Mouse (Mus musculus) kidney, adult 11 months (tissue): ENCODE measurements at regions not wholly inside any gene's neighbourhood (a gene's known extent, or its start where the extent isn't known, plus 50 kb on each side); places are given as distances from the start of the nearest gene placed in this dataset.
A peak's percentile ranks its signal among the peaks of the same experiment; 100 is the strongest.

Experiments used
- DNase-seq: peaks from one replicate; pipeline ENCODE4 v3.0.0; 2022

GRCm38 (mm10) chr17:64382894-64383293, 51.2 kb upstream of the Pja2 start:
- DNase-seq, result no peak

- no peak for DNase-seq
Observed at GRCm38 (mm10) chr17:64383600-64383999, 51.9 kb upstream of the Pja2 start.

- DNase-seq, result no peak
Observed at GRCm38 (mm10) chr17:64390349-64390748, 58.6 kb upstream of the Pja2 start.

GRCm38 (mm10) chr17:64397254-64397897, 65.7 kb upstream of the Pja2 start:
- peak; percentile 20 for DNase-seq

GRCm38 (mm10) chr17:64398114-64398692, 66.5 kb upstream of the Pja2 start:
- DNase-seq, result no peak

- DNase-seq, result no peak
Observed at GRCm38 (mm10) chr17:64398708-64399107, 67.0 kb upstream of the Pja2 start.

GRCm38 (mm10) chr17:64406742-64407254, 75.1 kb upstream of the Pja2 start:
- DNase-seq, result no peak

- no peak for DNase-seq
Observed at GRCm38 (mm10) chr17:64407255-64408011, 75.7 kb upstream of the Pja2 start.

- no peak for DNase-seq
Observed at GRCm38 (mm10) chr17:64425811-64426210, 94.1 kb upstream of the Pja2 start.

GRCm38 (mm10) chr17:64426536-64426935, 94.8 kb upstream of the Pja2 start:
- no peak for DNase-seq

- no peak for DNase-seq
Observed at GRCm38 (mm10) chr17:64439571-64439970, 107.9 kb upstream of the Pja2 start.

- DNase-seq, result no peak
Observed at GRCm38 (mm10) chr17:64454736-64455135, 123.0 kb upstream of the Pja2 start.

- no peak for DNase-seq
Observed at GRCm38 (mm10) chr17:64466273-64466672, 134.3 kb upstream of the Man2a1 start.

GRCm38 (mm10) chr17:64466746-64467145, 133.8 kb upstream of the Man2a1 start:
- DNase-seq, result no peak

- no peak for DNase-seq
Observed at GRCm38 (mm10) chr17:64467297-64467696, 133.2 kb upstream of the Man2a1 start.

- no peak for DNase-seq
Observed at GRCm38 (mm10) chr17:64469754-64470400, 130.7 kb upstream of the Man2a1 start.

GRCm38 (mm10) chr17:64480607-64481038, 119.9 kb upstream of the Man2a1 start:
- DNase-seq, result peak; percentile 61

GRCm38 (mm10) chr17:64484835-64485234, 115.7 kb upstream of the Man2a1 start:
- no peak for DNase-seq

- DNase-seq, result no peak
Observed at GRCm38 (mm10) chr17:64489769-64490335, 110.7 kb upstream of the Man2a1 start.

- DNase-seq, result no peak
Observed at GRCm38 (mm10) chr17:64490664-64491063, 109.9 kb upstream of the Man2a1 start.

GRCm38 (mm10) chr17:64491922-64492353, 108.6 kb upstream of the Man2a1 start:
- DNase-seq, result no peak

GRCm38 (mm10) chr17:64492614-64493269, 107.8 kb upstream of the Man2a1 start:
- DNase-seq, result no peak
